Mouse (Mus musculus) embryonic facial prominence, embryonic 13.5 days (tissue): ENCODE measurements around the gene Tob2. TPM values are rescaled to one million over a fixed set of nuclear protein-coding genes. Genes with fewer than 3 reads are reported as not detected.

Source experiments
- ATAC-seq: fragments of 200-750 bp; cut with Nextera tagmentation; 2 replicates; pipeline ENCODE4 v1.8.0; 2017; ENCODE audit warnings: low read depth; ENCODE audit not compliant: insufficient number of reproducible peaks, insufficient read depth, low FRiP score, low TSS enrichment
- H3K27ac ChIP-seq: fragments of 300-500 bp; sonication (generic); 2 replicates; pipeline ENCODE4 v1.5.1; 2015; ENCODE audit warnings: moderate library complexity, mild to moderate bottlenecking, inconsistent platforms
- H3K27me3 ChIP-seq: fragments of 300-500 bp; sonication (generic); 2 replicates; pipeline ENCODE4 v1.6.1; 2015; ENCODE audit warnings: mild to moderate bottlenecking, inconsistent platforms
- H3K36me3 ChIP-seq: fragments of 300-500 bp; sonication (generic); 2 replicates; pipeline ENCODE4 v1.6.1; 2015; ENCODE audit warnings: mild to moderate bottlenecking, inconsistent platforms
- H3K4me1 ChIP-seq: fragments of 300-500 bp; sonication (generic); 2 replicates; pipeline ENCODE4 v1.6.1; 2015; ENCODE audit warnings: inconsistent platforms
- H3K4me2 ChIP-seq: fragments of 300-500 bp; sonication (generic); 2 replicates; pipeline ENCODE4 v1.6.1; 2015; ENCODE audit warnings: moderate library complexity, mild to moderate bottlenecking, inconsistent platforms
- H3K4me3 ChIP-seq: fragments of 300-500 bp; sonication (generic); 2 replicates; pipeline ENCODE4 v1.5.1; 2015; ENCODE audit warnings: mild to moderate bottlenecking, inconsistent platforms
- H3K9ac ChIP-seq: fragments of 300-500 bp; sonication (generic); 2 replicates; pipeline ENCODE4 v1.6.1; 2015; ENCODE audit warnings: mild to moderate bottlenecking, inconsistent platforms
- H3K9me3 ChIP-seq: fragments of 300-500 bp; sonication (generic); 2 replicates; pipeline ENCODE4 v1.6.1; 2016; ENCODE audit warnings: inconsistent platforms
- WGBS: fragments of 180-500 bp; shearing (Covaris S2); methylation state at CpG from one replicate; pipeline ENCODE4 v1.1.7; 2015; ENCODE audit warnings: mixed read lengths; 5-methylcytosine and 5-hydroxymethylcytosine counted together
- polyA plus RNA-seq: library from polyadenylated mRNA; unstranded; fragments of >200 nt; fragmentation: Nextera tagmentation; extraction: Ambion mirVana; gene quantifications from 2 replicates; pipeline ENCODE4 v1.2.1, GENCODE M21; 2015

The Tob2 gene
- polyA plus RNA-seq, 1 experiment from 2014 or later = 25.6 TPM

DNA sequence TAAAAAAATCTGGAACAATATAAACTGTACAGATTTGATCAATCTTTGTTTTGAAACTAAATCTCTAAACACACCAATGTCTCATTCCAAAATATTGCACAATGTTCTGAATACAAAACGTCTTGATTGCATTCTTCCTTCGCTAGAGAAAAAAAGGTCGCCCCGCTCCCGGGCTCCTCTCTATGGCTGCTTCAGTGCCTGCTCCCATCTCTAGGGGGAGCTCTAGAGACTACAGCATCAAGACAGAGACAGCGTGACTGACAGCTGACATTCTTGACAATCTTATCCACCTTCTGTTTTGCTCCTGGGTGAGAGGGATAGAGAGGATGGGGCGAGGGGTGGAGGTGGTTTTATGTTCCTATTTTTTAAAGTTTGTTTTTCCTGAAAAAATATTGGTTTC, 10.3 kb downstream of the Tob2 start:
- no peak for ATAC-seq
- H3K4me1 ChIP-seq = 0 out of 2 replicates have a peak, but pooled peaks cover 5% of the 10 kb centered on the region
- no peak overlapping the region for H3K4me3 ChIP-seq
- H3K9ac ChIP-seq = no peak overlapping the region
- 36% methylated on average over 7 of the region's 7 CpGs for WGBS
- H3K9me3 ChIP-seq = no peaks in the 10 kb centered on the region
- H3K4me2 ChIP-seq = no peak overlapping the region
- peaks cover 59% of the 10 kb centered on the region for H3K36me3 ChIP-seq
- no peaks in the 10 kb centered on the region for H3K27me3 ChIP-seq
- no peak overlapping the region for H3K27ac ChIP-seq

DNA sequence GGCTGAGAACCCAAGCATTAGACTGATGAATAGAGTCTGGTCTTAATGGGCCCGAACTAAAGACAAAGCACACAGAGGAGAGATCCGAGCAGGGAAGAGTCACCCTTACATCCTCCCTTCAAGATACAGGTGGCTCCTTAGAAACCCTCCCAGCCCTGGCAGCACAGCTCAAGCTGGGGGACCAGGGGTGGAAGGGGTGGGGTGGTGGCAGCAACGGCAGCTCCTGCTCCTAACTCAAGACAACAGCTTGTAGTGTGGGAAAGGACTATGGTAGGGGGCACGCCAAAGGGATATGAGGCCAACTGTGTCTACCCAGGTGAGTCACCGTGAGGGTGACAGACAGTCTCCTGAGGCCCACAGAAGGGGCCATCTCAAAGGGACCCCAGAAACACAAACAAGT, 10.7 kb downstream of the Tob2 start:
- WGBS = 88% methylated on average over 5 of the region's 5 CpGs
- H3K9ac ChIP-seq = no peak overlapping the region
- no peak for ATAC-seq

DNA sequence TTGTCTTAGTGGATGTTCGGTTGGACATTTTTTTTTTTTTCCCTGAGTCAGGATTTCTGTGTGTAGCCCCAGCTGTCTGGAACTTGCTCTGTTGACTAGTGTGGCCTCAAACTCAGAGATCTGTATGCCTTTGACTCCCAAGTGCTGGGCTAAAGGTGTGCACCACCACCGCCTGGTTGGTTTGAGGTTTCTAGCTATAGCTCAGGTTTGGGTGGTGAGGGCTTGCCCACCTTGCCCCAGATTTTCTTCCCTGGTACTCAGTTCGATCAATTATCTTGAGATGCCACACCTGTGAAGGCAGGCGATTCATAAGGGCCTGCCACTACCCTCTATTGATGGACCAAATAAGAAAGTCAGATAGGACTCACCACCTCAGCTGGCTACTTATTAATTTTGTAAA, 11.4 kb downstream of the Tob2 start:
- Histone ChIP-seq H3K9me3 (no peaks in the 10 kb centered on the region), H3K4me2 (no peak overlapping the region), H3K27me3 (no peaks in the 10 kb centered on the region), H3K4me3 (no peak overlapping the region), H3K36me3 (peaks cover 49% of the 10 kb centered on the region), H3K27ac (no peak overlapping the region), H3K9ac (no peak overlapping the region), H3K4me1 (0 out of 2 replicates have a peak, but pooled peaks cover 5% of the 10 kb centered on the region)
- no peak for ATAC-seq
- 88% methylated on average over 4 of the region's 4 CpGs for WGBS

More for the DNA sequence above, 10.7 kb downstream of the Tob2 start:
- H3K9me3 ChIP-seq = no peaks in the 10 kb centered on the region
- no peak overlapping the region for H3K27ac ChIP-seq
- no peak overlapping the region for H3K4me2 ChIP-seq
- H3K4me1 ChIP-seq = 0 out of 2 replicates have a peak, but pooled peaks cover 5% of the 10 kb centered on the region
- H3K4me3 ChIP-seq = no peak overlapping the region
- H3K27me3 ChIP-seq = no peaks in the 10 kb centered on the region
- peaks cover 56% of the 10 kb centered on the region for H3K36me3 ChIP-seq

DNA sequence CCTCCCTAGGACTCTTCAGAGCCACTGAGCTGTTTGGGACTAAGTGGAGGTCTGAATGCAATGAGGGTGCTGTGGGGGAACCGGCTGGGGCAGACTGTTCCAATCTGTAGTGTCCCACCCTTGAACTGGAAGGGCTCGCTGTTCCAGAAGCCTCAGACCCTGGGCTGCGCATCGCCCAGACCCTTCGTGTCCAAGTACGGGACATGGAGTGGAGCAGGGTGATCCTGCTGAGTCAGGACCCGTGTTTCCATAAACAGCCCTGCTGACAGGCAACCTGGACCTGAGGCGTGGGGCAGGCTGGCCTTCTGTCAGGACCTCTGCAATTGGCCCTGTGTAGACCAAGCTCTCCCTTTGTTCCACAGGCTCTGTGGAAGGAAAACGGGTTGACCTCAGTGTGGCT, 11.8 kb downstream of the Tob2 start:
- WGBS = 89% methylated on average over 9 of the region's 9 CpGs
- no peak overlapping the region for H3K4me3 ChIP-seq
- no peak overlapping the region for H3K4me2 ChIP-seq
- no peaks in the 10 kb centered on the region for H3K27me3 ChIP-seq
- ATAC-seq = no peak
- H3K9me3 ChIP-seq = no peaks in the 10 kb centered on the region
- H3K9ac ChIP-seq = no peak overlapping the region
- H3K27ac ChIP-seq = no peak overlapping the region
- H3K36me3 ChIP-seq = peaks cover 45% of the 10 kb centered on the region
- H3K4me1 ChIP-seq = 0 out of 2 replicates have a peak, but pooled peaks cover 5% of the 10 kb centered on the region

DNA sequence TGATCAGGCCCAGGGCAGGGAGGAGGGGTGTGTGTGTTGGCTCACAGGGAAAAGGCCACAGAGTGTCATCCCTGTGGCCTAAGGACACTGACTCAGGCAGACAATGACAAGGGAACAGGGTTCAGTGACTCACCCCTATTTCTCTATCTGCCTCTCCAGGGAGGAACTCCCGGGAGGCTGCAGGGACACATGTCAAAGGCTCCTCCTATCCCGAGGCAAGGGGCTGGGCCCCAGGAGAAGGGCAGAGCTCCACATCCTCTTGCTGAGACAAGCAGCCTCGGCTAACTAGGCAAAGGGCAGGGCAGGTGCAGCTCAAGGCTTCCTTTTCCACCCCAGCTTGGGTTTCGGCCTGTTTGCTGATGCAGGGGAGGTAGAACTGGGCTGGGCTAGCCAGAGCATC, 12.9 kb downstream of the Tob2 start:
- Histone ChIP-seq H3K27me3 (no peaks in the 10 kb centered on the region), H3K9me3 (no peaks in the 10 kb centered on the region), H3K4me1 (0 out of 2 replicates have a peak, but pooled peaks cover 5% of the 10 kb centered on the region), H3K4me3 (no peak overlapping the region), H3K27ac (no peak overlapping the region), H3K36me3 (peaks cover 35% of the 10 kb centered on the region), H3K4me2 (no peak overlapping the region), H3K9ac (no peak overlapping the region)
- 26% methylated on average over 4 of the region's 4 CpGs for WGBS
- ATAC-seq = no peak

DNA sequence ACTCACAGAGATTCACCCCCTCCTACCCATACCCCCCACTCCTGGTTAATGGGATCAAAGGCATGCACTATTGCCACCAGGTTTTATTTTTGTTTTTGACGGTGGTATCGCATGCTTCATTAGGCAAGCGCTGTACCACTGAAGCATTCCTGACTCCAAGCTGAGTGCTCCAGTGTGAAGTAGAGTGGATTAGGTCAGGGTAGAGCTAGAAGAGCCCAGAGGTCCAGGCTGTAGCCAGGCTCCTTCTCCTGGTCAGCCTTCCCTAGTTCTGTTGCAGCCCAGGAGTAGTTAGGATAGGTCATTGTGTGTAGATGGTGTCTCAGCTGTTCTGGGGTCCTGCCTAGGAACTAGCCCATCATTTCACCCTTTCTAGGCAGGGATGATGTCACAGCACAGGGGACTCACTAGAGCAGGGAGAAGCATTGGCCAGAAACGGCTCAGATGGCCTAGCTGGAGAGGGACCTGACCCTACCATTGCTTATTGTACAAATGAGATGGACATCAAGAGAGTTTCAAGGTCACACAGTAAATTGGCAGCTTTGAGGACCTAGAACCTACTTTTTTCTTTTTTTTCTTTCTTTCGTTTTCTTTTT, 13.5 kb downstream of the Tob2 start:
- H3K27ac ChIP-seq = no peak overlapping the region
- 0 out of 2 replicates have a peak, but pooled peaks cover 5% of the 10 kb centered on the region for H3K4me1 ChIP-seq
- no peak for ATAC-seq
- H3K4me3 ChIP-seq = no peak overlapping the region
- H3K27me3 ChIP-seq = no peaks in the 10 kb centered on the region
- H3K36me3 ChIP-seq = peaks cover 29% of the 10 kb centered on the region
- H3K9ac ChIP-seq = no peak overlapping the region
- H3K9me3 ChIP-seq = no peaks in the 10 kb centered on the region
- 69% methylated on average over 5 of the region's 5 CpGs for WGBS
- no peak overlapping the region for H3K4me2 ChIP-seq

DNA sequence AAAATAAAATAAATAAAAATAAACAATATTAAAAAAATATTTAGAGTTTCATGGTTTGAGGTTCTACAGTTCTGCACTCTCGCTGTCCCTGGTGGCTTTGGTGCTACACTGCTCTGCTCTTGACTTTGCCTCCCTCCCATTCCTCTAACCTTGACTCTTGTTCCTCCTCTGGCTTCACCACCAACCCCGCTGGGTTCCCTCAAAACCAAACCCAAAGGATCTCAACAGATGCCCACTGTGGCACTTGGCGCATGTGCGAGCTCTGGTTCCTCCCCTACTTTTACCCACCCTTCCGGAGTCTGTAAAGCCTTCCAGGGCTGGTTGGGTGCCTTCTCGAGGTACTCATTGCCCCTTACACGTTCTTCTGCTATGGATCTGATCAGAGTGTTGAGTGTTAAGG, 16.3 kb downstream of the Tob2 start:
- Histone ChIP-seq H3K36me3 (peaks cover 8% of the 10 kb centered on the region), H3K27ac (no peak overlapping the region), H3K27me3 (no peaks in the 10 kb centered on the region), H3K4me3 (no peak overlapping the region), H3K9me3 (no peaks in the 10 kb centered on the region), H3K4me1 (0 out of 2 replicates have a peak, but pooled peaks cover 5% of the 10 kb centered on the region), H3K9ac (no peak overlapping the region), H3K4me2 (no peak overlapping the region)
- WGBS = 86% methylated on average over 7 of the region's 7 CpGs
- no peak for ATAC-seq

DNA sequence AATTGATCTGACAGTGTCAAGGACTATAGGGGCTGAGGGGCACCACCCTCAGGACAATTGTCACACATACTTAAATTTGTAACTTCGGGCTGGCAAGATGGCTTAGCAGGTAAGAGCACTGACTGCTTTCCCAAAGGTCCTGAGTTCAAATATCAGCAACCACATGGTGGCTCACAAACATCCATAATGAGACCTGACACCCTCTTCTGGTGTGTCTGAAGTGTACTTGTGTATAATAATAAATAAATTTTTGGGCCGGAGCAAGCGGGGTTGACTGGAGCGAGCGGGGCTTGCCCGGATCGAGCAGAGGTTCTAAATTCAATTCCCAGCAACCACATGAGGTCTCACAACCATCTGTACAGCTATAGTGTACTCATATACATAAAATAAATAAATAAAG, 18.3 kb downstream of the Tob2 start:
- 93% methylated on average over 7 of the region's 7 CpGs for WGBS
- Histone ChIP-seq H3K4me1 (peaks cover 17% of the 10 kb centered on the region), H3K27me3 (no peaks in the 10 kb centered on the region), H3K27ac (no peak overlapping the region), H3K9me3 (no peaks in the 10 kb centered on the region), H3K4me3 (no peak overlapping the region), H3K4me2 (no peak overlapping the region), H3K36me3 (no peaks in the 10 kb centered on the region), H3K9ac (no peak overlapping the region)
- no peak for ATAC-seq

DNA sequence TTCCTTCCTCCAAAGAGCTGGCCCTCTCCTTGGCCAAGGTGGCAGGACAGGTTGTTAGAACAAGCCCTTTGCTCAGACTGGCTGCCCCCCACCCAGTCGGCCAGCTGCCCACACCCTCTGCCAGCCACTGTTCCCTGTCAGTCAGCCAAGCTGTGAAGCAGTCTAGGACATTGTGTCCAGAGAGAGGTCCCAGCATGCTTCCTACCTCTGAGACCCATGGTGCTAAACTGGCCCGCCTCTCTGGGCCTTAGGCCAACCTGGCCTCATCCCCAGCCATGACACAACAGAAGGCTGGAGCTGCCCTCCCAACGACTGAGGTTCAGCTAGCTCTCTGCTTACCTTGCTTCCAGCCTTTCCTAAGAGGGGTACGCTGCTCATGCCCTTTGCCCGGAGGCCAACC, 19.0 kb downstream of the Tob2 start:
- WGBS = 73% methylated on average over 5 of the region's 5 CpGs
- Histone ChIP-seq H3K27ac (no peak overlapping the region), H3K9ac (0 out of 2 replicates have a peak overlapping the region, but pooled peaks have one; percentile 21), H3K4me3 (no peak overlapping the region), H3K9me3 (no peaks in the 10 kb centered on the region), H3K36me3 (no peaks in the 10 kb centered on the region), H3K4me2 (no peak overlapping the region), H3K27me3 (no peaks in the 10 kb centered on the region), H3K4me1 (peaks cover 20% of the 10 kb centered on the region)
- ATAC-seq = no peak

DNA sequence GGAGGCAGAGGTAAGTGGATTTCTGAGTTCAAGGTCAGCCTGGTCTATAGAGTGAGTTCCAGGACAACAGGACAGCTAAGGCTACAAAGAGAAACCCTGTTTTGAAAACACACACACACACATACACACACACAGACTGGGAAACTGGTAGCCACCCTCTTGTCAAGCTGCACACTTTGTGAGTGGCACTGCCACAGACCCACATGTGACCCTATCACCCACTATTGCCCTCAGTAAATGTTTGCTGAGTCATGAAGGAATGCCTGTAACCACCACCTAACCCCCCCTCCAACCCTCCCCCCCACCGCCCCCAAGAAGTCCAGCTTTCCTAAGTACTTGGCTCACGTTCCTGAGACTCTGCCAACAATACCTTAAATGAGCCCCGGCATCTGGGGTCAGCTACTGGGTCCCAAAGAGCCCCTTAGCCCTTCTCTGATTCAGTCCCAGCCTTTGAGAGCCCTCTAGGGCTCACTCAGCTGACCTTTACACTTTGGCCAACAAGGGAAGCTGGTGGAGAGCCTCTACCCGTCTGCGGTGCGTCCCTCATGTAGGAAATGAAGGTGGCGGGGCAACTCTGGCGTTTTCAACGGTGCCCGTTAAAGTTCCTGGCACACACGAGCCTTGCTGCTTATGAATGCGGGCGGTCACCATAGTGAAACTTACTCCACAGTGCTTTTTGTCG, 19.9 kb downstream of the Tob2 start:
- H3K9ac ChIP-seq = no peak overlapping the region
- no peaks in the 10 kb centered on the region for H3K9me3 ChIP-seq
- ATAC-seq = no peak
- no peak overlapping the region for H3K4me2 ChIP-seq
- 74% methylated on average over 14 of the region's 14 CpGs for WGBS
- no peak overlapping the region; the same call in 1 of the 2 replicates for H3K27ac ChIP-seq
- peaks cover 20% of the 10 kb centered on the region for H3K4me1 ChIP-seq
- H3K4me3 ChIP-seq = no peak overlapping the region
- H3K36me3 ChIP-seq = no peaks in the 10 kb centered on the region
- no peaks in the 10 kb centered on the region for H3K27me3 ChIP-seq

DNA sequence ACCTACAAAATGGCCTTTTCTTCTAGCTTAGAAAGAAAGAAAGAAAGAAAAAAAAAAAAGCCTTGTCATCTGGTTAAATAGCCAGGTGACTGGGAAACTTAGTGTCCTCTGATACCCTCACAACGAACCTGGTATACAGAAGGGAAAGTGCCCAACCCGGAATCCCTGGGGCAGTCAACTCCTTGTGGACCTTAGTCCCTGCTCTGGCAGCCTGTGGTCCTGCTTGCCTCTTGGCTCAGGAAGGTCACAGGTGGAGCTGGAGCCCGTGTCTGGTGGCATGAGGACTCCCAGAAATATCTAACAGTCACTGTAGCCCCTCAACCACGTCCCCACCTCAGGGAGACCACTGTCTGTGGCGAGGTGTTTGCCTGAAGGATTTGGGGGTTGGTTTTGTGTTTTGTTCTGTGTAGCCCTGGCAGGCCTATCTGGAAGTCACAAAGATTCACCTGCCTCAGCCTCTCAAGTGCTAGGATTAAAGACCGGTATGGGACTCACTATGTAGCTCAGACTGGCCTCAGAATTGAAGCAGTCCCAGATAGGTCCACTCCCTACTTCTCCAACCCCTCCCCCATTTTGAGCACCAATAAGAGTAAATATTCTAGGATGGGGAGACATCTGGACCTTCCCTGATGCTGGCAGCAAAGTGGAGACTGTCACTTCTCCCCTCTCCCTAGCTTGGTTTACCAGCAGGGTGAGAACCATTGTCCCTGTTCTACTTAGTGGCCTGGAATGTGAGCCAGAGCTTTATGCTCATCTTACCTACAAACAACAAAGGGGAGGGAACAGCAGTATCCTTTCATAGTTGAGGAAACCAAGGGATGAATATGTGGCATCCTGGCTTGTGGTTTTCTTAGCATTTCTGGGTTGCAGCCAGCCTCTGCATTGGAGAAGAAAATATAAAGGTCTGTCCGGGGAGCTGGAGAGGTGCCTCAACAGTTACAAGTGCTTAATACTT, 21.4 kb downstream of the Tob2 start:
- no peak overlapping the region for H3K9ac ChIP-seq
- H3K27me3 ChIP-seq = no peaks in the 10 kb centered on the region
- H3K4me3 ChIP-seq = peak overlapping the region; percentile 42
- H3K4me2 ChIP-seq = peak overlapping the region; percentile 65
- H3K36me3 ChIP-seq = no peaks in the 10 kb centered on the region
- H3K9me3 ChIP-seq = no peaks in the 10 kb centered on the region
- peak overlapping the region; percentile 68 for H3K27ac ChIP-seq
- no peak for ATAC-seq
- peaks cover 20% of the 10 kb centered on the region for H3K4me1 ChIP-seq
- 52% methylated on average over 7 of the region's 7 CpGs for WGBS
